Mouse (Mus musculus) spleen, adult 18-20 months (tissue): ENCODE data around the gene Srgap2.
"Not testable (repeated sequence)": the region's sequence is repeated elsewhere in the genome, so short reads cannot be mapped to it uniquely, and the experiment has no call there.

Source experiments
- DNase-seq, 2 experiments: peaks; one replicate each; pipeline ENCODE4 v3.0.0; 2022; ENCODE audit warnings: mixed read lengths in 2 of 2

Gene Srgap2

GRCm38 (mm10) chr1:131278606-131279455, 248.3 kb downstream of the Srgap2 start:
- DNase-seq = peak in 1 of 2 experiments; percentile 30

GRCm38 (mm10) chr1:131276831-131277230, 250.3 kb downstream of the Srgap2 start:
- DNase-seq = no peak

- DNase-seq = no peak
Measured at GRCm38 (mm10) chr1:131275577-131275976, 251.6 kb downstream of the Srgap2 start.

GRCm38 (mm10) chr1:131274725-131275539, 252.2 kb downstream of the Srgap2 start:
- DNase-seq = no peak

GRCm38 (mm10) chr1:131269797-131270578, 257.2 kb downstream of the Srgap2 start:
- peak in 1 of 2 experiments; percentile 73 for DNase-seq

GRCm38 (mm10) chr1:131268776-131269175, 258.4 kb downstream of the Srgap2 start:
- no peak for DNase-seq

- no peak for DNase-seq
Measured at GRCm38 (mm10) chr1:131263905-131264304, 263.2 kb downstream of the Srgap2 start.

GRCm38 (mm10) chr1:131260309-131260656, 266.9 kb downstream of the Srgap2 start:
- DNase-seq = peak; percentile 35 to 66

- DNase-seq = no peak
Measured at GRCm38 (mm10) chr1:131259632-131260308, 267.4 kb downstream of the Srgap2 start.

GRCm38 (mm10) chr1:131257288-131257687, 269.9 kb downstream of the Srgap2 start:
- DNase-seq = no peak

GRCm38 (mm10) chr1:131252516-131253250, 274.5 kb downstream of the Srgap2 start:
- not testable (repeated sequence) for DNase-seq

- no peak for DNase-seq
Measured at GRCm38 (mm10) chr1:131246433-131247395, 280.4 kb downstream of the Srgap2 start.

GRCm38 (mm10) chr1:131245926-131246325, 281.2 kb downstream of the Srgap2 start:
- peak in 1 of 2 experiments; percentile 59 for DNase-seq

- peak; percentile 59 to 75 for DNase-seq
Measured at GRCm38 (mm10) chr1:131245089-131245856, 281.9 kb downstream of the Srgap2 start, which contains the start of gene Rassf5. Rassf5 (minus strand) TSS chr1:131245258.

- DNase-seq = peak in 1 of 2 experiments; percentile 15
Measured at GRCm38 (mm10) chr1:131244536-131245088, 282.5 kb downstream of the Srgap2 start.

- no peak for DNase-seq
Measured at GRCm38 (mm10) chr1:131242956-131243355, 284.2 kb downstream of the Srgap2 start.

GRCm38 (mm10) chr1:131239576-131240193, 287.5 kb downstream of the Srgap2 start:
- DNase-seq = no peak

GRCm38 (mm10) chr1:131238931-131239381, 288.2 kb downstream of the Srgap2 start:
- no peak for DNase-seq
